Mouse (Mus musculus) lung, postnatal 0 days (tissue): ENCODE results near the gene Btbd10.

Experiments
- CTCF ChIP-seq: IDR thresholded peaks from 2 replicates; pipeline ENCODE4 v1.5.1; 2016; ENCODE audit warnings: antibody characterized with exemption, mild to moderate bottlenecking
- EP300 ChIP-seq: IDR thresholded peaks from 2 replicates; pipeline ENCODE4 v1.6.1; 2016; ENCODE audit warnings: antibody characterized with exemption, mild to moderate bottlenecking, control low read depth

- TF ChIP-seq CTCF (peak; percentile 88), EP300 (no peak)
These were observed 100.9 kb downstream of the Btbd10 start for GRCm38 (mm10) chr7:113268287-113268686.
